Mouse (Mus musculus) cerebellum, adult 8-10 months (tissue): ENCODE measurements at regions not wholly inside any gene's neighbourhood (a gene's known extent, or its start where the extent isn't known, plus 50 kb on each side); places are given as distances from the start of the nearest gene placed in this dataset.

Source experiments
- DNase-seq: peaks from one replicate; pipeline ENCODE4 v3.0.0; 2022

GRCm38 (mm10) chr6:51301831-51302230, 130.6 kb upstream of the Nfe2l3 start:
- no peak for DNase-seq

- DNase-seq, result no peak
Measured at GRCm38 (mm10) chr6:51302240-51302639, 130.2 kb upstream of the Nfe2l3 start.

- DNase-seq, result no peak
Measured at GRCm38 (mm10) chr6:51318341-51318740, 114.1 kb upstream of the Nfe2l3 start.

- DNase-seq, result no peak
Measured at GRCm38 (mm10) chr6:51320019-51320418, 112.5 kb upstream of the Nfe2l3 start.

- DNase-seq, result no peak
Measured at GRCm38 (mm10) chr6:51320676-51321419, 111.6 kb upstream of the Nfe2l3 start.

- no peak for DNase-seq
Measured at GRCm38 (mm10) chr6:51326103-51326829, 106.2 kb upstream of the Nfe2l3 start.

GRCm38 (mm10) chr6:51329070-51329995, 103.1 kb upstream of the Nfe2l3 start:
- no peak for DNase-seq

GRCm38 (mm10) chr6:51330069-51330706, 102.3 kb upstream of the Nfe2l3 start:
- no peak for DNase-seq

GRCm38 (mm10) chr6:51332841-51333240, 99.6 kb upstream of the Nfe2l3 start:
- DNase-seq, result no peak

- DNase-seq, result no peak
Measured at GRCm38 (mm10) chr6:51333722-51334360, 98.6 kb upstream of the Nfe2l3 start.

GRCm38 (mm10) chr6:51335314-51335713, 97.2 kb upstream of the Nfe2l3 start:
- no peak for DNase-seq

GRCm38 (mm10) chr6:51339301-51339700, 93.2 kb upstream of the Nfe2l3 start:
- no peak for DNase-seq

GRCm38 (mm10) chr6:51347721-51348120, 84.7 kb upstream of the Nfe2l3 start:
- no peak for DNase-seq

GRCm38 (mm10) chr6:51349771-51350170, 82.7 kb upstream of the Nfe2l3 start:
- no peak for DNase-seq

GRCm38 (mm10) chr6:51355041-51355440, 77.4 kb upstream of the Nfe2l3 start:
- no peak for DNase-seq

GRCm38 (mm10) chr6:51361611-51362180, 70.8 kb upstream of the Nfe2l3 start:
- no peak for DNase-seq

- DNase-seq, result peak; percentile 60
Measured at GRCm38 (mm10) chr6:51362475-51363226, 69.8 kb upstream of the Nfe2l3 start.

- no peak for DNase-seq
Measured at GRCm38 (mm10) chr6:51364776-51365175, 67.7 kb upstream of the Nfe2l3 start.

- DNase-seq, result no peak
Measured at GRCm38 (mm10) chr6:51369771-51370170, 62.7 kb upstream of the Nfe2l3 start.

- DNase-seq, result no peak
Measured at GRCm38 (mm10) chr6:51372357-51372756, 60.1 kb upstream of the Nfe2l3 start.

- DNase-seq, result no peak
Measured at GRCm38 (mm10) chr6:51378436-51378835, 54.0 kb upstream of the Nfe2l3 start.
